Mouse (Mus musculus) C2C12 (cell line): Measurements from ENCODE around the gene Phb.

Source experiments
- CTCF ChIP-seq: IDR thresholded peaks from one replicate; pipeline ENCODE4 v1.5.1; 2011; ENCODE audit not compliant: control insufficient read depth, insufficient read depth, insufficient read length
- MYOG ChIP-seq: IDR thresholded peaks from one replicate; pipeline ENCODE4 v1.6.1; 2011; ENCODE audit not compliant: control insufficient read depth, insufficient read length; ENCODE audit errors: extremely low read depth

DNA sequence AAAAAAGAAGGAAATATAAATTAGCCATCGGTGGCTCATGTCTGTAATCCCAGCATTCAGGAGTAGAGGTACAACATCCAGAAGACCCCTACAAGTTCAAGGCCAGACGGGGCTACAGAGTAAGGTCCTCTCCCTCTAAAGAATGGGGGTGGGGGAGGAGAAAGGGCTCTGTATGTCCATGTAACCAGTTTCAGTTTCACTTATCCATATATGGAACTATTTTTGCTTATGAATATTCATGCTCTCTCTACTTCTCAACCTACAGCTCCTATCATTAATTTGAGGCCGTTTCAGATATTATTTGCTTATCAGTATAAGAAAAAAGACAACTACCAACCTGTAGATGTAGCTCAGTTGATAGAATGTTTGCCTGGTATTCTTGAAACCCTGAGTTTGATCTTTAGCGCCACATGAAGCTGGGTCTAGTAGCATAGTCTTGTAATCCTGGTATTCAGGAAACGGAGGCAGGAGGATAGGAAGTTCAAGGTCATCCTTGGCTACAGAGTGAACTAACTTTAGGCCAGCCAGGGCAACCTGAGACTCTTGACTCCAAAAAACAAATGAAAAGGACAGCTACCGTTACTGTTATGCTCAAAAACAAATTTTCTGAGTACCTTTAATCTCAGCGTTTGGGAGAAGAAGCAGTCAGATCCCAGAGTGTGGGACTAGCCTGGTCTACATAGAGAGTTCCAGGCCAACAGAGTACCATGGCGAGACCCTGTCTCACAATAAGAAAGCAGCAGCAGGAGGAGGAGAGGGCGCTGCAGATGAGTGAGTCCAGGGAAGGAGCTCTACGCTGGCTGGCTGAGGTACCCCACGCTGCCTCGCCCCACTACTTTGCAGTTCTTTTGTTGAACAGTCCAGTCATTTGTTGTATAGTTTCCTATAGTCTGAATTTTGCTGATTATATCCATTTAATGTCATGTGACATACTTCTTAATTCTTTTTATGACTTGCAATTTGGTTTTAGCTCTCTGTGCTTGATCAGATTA lies 62.5 kb downstream of the Phb start:
- TF ChIP-seq MYOG (no peak), CTCF (no peak)
